Mouse (Mus musculus): Measurements from ENCODE around the gene Minar1. TPM values are rescaled to one million over a fixed set of nuclear protein-coding genes. Genes with fewer than 3 reads are reported as not detected.

Gene Minar1
- not detected in 2 replicates for total RNA-seq (2014; fragmentation: Nextera tagmentation)
- total RNA-seq (2017), result not detected in 2 replicates

- no peak; the same call in 1 of the 2 replicates for ATAC-seq (replicated peaks; ENCODE audit: low FRiP score, low TSS enrichment, poor library complexity, severe bottlenecking)
Measured at GRCm38 (mm10) chr9:89623006-89623760, at the start of gene Minar1. TSS of gene Minar1 (minus strand) at chr9:89623125.

GRCm38 (mm10) chr9:89669878-89670277, 47.0 kb upstream of the Minar1 start:
- ATAC-seq (replicated peaks; ENCODE audit: low FRiP score, low TSS enrichment, poor library complexity, severe bottlenecking), result no peak

DNA sequence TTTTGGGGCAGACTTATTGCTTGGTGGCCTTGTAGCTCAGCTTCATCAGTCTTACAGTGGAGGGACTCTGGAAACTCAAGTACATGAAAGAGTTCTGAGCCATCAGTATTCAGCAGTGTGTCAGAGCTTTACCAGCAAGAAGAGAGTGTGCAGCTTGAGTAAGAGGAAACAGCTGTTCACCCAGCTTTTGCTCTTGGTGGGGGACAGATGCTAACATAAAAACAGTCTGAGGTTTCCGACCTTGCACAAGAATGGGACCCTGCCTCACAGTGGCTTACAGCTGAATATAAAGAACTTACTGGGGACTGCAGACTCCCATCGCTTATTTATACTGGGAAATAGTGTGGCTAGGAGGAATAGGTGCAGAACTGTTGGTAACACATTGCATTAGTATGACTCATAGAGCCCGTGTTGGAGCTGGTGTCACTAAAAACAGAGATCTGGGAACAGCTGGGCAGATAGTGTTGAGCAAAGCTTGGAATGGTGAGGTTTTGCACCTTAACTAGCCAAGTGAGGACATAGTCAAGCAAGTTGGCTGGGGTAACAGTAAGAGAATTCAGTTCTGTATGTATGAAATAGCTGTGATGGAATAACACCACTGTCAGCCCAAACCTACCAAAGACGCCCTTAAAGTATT, 44.5 kb upstream of the Minar1 start:
- ATAC-seq (replicated peaks; ENCODE audit: low FRiP score, low TSS enrichment, poor library complexity, severe bottlenecking), result no peak

DNA sequence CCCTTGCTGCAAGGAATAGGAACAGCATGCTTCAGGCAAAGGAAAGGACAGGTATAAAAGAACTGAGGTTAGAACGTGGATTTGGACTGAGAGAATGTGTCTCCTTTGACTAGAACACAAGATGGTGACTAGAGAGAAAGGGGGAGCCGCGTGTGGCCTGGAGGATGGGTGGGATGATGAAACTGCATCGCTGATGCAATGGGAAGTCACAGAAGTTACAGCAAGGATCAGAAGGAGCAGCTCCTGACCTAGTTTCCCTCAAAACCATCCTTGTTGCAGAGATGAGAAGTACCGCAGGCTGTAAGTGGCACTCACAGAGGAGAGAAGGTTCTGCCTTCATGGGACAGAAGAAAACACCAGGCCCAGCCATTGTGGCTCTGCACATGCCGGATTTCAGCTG, 28.0 kb upstream of the Minar1 start:
- no peak for ATAC-seq (replicated peaks; ENCODE audit: low FRiP score, low TSS enrichment, poor library complexity, severe bottlenecking)

- ATAC-seq (replicated peaks; ENCODE audit: low FRiP score, low TSS enrichment, poor library complexity, severe bottlenecking), result no peak
Measured at GRCm38 (mm10) chr9:89637453-89637852, 14.5 kb upstream of the Minar1 start.

GRCm38 (mm10) chr9:89622296-89623005, 474 bp downstream of the Minar1 start:
- no peak for ATAC-seq (replicated peaks; ENCODE audit: low FRiP score, low TSS enrichment, poor library complexity, severe bottlenecking)

DNA sequence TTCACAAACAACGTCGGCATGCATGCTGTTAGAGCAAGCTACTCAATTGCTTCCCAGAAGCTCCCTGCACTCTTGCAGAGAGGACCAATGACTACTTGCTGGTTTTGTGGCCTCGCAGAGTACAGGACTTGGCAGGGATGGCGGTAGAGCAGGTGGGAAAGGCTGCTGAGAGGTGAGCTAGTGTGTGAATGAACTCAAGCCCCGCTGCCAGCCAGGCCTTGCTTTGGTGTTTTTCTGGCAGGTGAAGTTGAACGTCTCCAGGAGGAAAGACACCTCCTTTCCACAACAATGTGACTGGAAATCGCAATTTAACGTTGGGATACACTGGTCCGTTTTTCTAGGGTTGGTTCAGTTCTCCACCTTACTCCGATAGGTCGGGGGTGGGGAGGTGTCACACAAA, 1.2 kb downstream of the Minar1 start:
- no peak for ATAC-seq (replicated peaks; ENCODE audit: low FRiP score, low TSS enrichment, poor library complexity, severe bottlenecking)

DNA sequence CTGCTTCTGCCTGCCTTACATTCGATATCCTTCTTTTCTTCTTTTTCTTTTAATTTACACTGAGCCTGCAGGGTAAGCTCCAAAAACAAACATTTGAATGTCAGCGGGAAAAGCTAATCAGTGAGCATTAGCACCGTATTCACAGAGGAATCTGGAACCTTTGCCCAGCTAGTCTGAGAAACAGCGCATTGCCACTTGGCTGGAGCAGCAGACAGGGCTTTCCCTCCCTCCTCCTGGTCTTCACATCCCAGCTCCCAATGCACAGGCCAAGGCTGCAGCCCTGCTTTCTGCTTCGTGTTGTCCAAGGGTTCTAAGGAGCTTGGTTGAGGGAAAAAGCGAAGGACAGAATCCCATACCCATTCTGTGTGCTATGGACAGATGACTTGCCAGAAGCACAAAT, 2.6 kb downstream of the Minar1 start:
- no peak for ATAC-seq (replicated peaks; ENCODE audit: low FRiP score, low TSS enrichment, poor library complexity, severe bottlenecking)

GRCm38 (mm10) chr9:89616946-89617345, 6.0 kb downstream of the Minar1 start:
- ATAC-seq (replicated peaks; ENCODE audit: low FRiP score, low TSS enrichment, poor library complexity, severe bottlenecking), result no peak

GRCm38 (mm10) chr9:89610592-89610991, 12.3 kb downstream of the Minar1 start:
- no peak for ATAC-seq (replicated peaks; ENCODE audit: low FRiP score, low TSS enrichment, poor library complexity, severe bottlenecking)

DNA sequence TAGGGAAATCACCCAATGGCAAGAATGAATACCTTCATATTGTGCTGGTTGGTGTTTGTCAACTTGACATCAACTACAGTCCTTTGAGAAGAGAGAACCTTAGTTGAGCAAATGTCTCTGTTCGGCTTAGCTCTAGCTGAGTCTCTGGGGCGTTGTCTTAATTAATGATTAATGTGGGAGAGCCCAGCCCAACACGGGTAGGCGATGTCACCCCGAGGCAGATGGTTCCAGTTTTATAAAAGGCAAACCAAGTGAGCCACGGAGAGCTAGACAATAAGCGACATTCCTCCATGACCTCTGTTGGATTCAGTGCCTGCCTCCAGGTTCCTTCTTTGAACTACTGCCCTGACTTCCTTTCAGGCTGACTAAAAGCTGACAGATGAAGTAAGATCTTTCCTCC, 15.6 kb downstream of the Minar1 start:
- ATAC-seq (replicated peaks; ENCODE audit: low FRiP score, low TSS enrichment, poor library complexity, severe bottlenecking), result no peak

DNA sequence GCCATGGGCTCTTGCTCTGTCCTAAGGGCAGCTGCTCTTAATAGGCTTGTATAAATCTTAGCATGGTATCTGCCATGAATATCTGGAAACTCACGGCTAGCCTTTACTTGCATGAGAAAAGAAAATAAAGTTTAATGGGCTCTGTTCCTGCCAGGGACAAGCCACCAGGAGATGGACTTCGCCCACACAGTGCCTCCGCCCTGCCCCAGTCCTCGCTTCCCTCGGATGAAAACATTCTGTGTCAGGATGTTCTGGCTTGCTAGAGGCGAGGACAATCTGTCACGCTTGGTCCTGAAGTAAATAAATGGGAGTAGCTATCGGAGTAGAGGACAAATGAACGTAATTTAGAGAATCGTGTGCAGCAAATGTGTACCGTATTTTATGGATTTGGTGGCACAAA, 16.7 kb downstream of the Minar1 start:
- no peak for ATAC-seq (replicated peaks; ENCODE audit: low FRiP score, low TSS enrichment, poor library complexity, severe bottlenecking)

DNA sequence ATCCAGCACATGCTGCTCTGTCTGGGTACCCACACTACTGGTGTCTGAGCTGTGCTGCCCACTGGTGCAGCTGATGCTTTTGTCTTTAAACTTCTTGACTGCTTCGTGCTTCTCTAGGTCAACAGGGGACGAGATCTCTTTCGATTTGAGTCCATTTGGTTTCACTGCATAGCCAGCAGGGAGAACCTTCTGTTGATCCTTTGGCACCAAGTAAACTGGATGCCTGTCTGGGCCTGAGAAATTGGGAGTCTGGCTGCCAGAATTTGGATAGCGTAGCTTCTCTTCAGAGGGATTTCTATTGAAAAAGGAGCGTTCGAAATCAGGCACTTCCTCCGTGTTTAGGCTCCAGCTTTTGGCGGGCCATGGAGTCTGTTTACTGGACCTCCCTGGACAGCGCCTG, 21.0 kb downstream of the Minar1 start:
- ATAC-seq (replicated peaks; ENCODE audit: low FRiP score, low TSS enrichment, poor library complexity, severe bottlenecking), result no peak

GRCm38 (mm10) chr9:89600677-89601076, 22.2 kb downstream of the Minar1 start:
- no peak for ATAC-seq (replicated peaks; ENCODE audit: low FRiP score, low TSS enrichment, poor library complexity, severe bottlenecking)

DNA sequence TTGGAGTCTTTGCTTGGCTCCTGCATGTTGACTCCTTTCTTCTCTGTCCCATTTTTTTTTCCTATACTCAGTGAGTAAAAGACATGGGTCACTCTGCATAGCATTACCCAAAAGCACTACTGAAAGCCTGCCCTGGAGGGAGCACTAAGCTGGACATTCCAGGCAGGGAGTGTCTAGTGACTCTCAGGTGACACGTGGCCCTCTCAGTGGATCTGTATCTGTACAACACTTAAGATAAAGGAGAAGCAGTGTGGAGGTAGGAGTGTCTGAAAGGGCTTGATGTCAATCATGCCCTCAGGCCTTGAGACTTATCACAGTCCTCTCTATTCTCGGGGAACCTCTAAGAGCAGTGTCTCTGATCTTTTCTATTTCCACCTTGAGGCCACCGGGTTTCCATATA, 25.9 kb downstream of the Minar1 start:
- no peak for ATAC-seq (replicated peaks; ENCODE audit: low FRiP score, low TSS enrichment, poor library complexity, severe bottlenecking)

GRCm38 (mm10) chr9:89596392-89596791, 26.5 kb downstream of the Minar1 start:
- ATAC-seq (replicated peaks; ENCODE audit: low FRiP score, low TSS enrichment, poor library complexity, severe bottlenecking), result no peak

DNA sequence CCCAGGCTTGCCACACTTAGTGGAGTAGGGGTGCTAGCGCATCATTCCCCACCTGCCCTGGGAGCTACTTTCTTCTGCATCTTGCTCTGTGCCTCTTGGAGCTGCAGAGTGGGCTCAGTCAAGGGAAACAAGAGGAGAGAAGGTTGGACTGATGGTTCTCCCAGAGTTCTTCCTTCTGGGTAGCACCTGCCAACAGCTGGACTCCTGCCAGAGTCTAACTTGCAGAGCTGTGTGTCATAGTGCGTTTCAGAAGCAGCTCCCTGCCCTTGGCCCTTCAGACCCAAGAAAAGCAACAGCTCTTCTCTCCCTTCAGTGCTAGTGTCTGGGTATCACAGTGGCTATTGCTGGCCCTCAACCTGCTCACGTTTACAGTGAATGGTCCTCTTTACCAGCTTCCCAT, 30.5 kb downstream of the Minar1 start:
- ATAC-seq (replicated peaks; ENCODE audit: low FRiP score, low TSS enrichment, poor library complexity, severe bottlenecking), result no peak

- no peak for ATAC-seq (replicated peaks; ENCODE audit: low FRiP score, low TSS enrichment, poor library complexity, severe bottlenecking)
Measured at GRCm38 (mm10) chr9:89578422-89578821, 44.5 kb downstream of the Minar1 start.

DNA sequence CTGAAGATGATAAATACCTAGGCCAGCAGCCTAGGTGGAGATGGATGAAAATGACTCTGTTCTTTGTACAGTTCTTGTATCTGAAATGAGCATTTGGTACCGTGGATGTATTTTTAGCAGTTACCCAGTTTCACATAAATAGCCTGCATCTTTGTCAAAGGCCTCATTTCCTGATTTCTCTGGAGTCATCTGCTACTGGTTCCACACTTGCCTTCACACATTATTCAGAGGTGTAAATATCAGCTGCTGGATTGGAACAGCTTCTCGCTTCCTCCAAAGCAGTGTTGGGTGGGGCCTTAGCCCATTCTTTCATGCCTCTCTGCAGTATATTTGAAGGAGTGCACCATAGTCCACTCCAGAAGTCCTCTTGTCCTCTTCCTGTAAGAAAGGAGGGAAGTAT, 70.3 kb downstream of the Minar1 start:
- ATAC-seq (replicated peaks; ENCODE audit: low FRiP score, low TSS enrichment, poor library complexity, severe bottlenecking), result no peak
